Mouse (Mus musculus) effector memory CD4-positive, alpha-beta T cell, adult 7 months (primary cell): ENCODE data around the gene Olfr1148. TPM values are rescaled to one million over a fixed set of nuclear protein-coding genes. Genes with fewer than 3 reads are reported as not detected.

Source experiments
- polyA plus RNA-seq: library from polyadenylated mRNA; unstranded; fragments of 100-300 nt; shearing (Covaris generic); gene quantifications from one replicate; pipeline ENCODE4 v1.2.1, GENCODE M21; 2017

Gene Olfr1148
- 0.28 TPM for polyA plus RNA-seq

GRCm38 (mm10) chr2:87830233-87830632 lies at the start of gene Olfr1148:
Gene Olfr1148, plus strand, starts transcription at chr2:87830533.

GRCm38 (mm10) chr2:87800292-87800691 lies 30.0 kb upstream of the Olfr1148 start, which contains the start of gene Olfr1143:
Gene Olfr1143, plus strand, starts transcription at chr2:87800592.

GRCm38 (mm10) chr2:87809522-87809921 lies 20.8 kb upstream of the Olfr1148 start, which contains the start of gene Olfr1145:
Gene Olfr1145, plus strand, starts transcription at chr2:87809822.

GRCm38 (mm10) chr2:87843693-87844092 lies 13.4 kb downstream of the Olfr1148 start, which contains the start of gene Olfr1150-ps1:
Gene Olfr1150-ps1, plus strand, starts transcription at chr2:87843993.

GRCm38 (mm10) chr2:87855562-87855961 lies 25.2 kb downstream of the Olfr1148 start, which contains the start of gene Olfr1151:
Gene Olfr1151, plus strand, starts transcription at chr2:87855862.

GRCm38 (mm10) chr2:87866192-87866591 lies 35.9 kb downstream of the Olfr1148 start, which contains the start of gene Olfr1152:
Gene Olfr1152, plus strand, starts transcription at chr2:87866492.

Other genes starting within 250 kb of the Olfr1148 start
- gene Olfr1130, start 224.3 kb upstream of the Olfr1148 start, polyA plus RNA-seq = not detected
- not detected for gene Olfr1131, start 203.4 kb upstream of the Olfr1148 start, polyA plus RNA-seq
- not detected for gene Olfr1132, start 193.0 kb upstream of the Olfr1148 start, polyA plus RNA-seq
- not detected for gene Olfr1133, start 183.2 kb upstream of the Olfr1148 start, polyA plus RNA-seq
- not detected for gene Olfr1134, start 172.1 kb upstream of the Olfr1148 start, polyA plus RNA-seq
- not detected for gene Olfr1135, start 156.9 kb upstream of the Olfr1148 start, polyA plus RNA-seq
- gene Olfr1136, start 136.6 kb upstream of the Olfr1148 start, polyA plus RNA-seq = not detected
- gene Olfr1137, start 117.4 kb upstream of the Olfr1148 start, polyA plus RNA-seq = not detected
- gene Olfr1138, start 90.6 kb upstream of the Olfr1148 start, polyA plus RNA-seq = 0.41 TPM
- gene Olfr1140, start 86.8 kb upstream of the Olfr1148 start, polyA plus RNA-seq = not detected
- not detected for gene Olfr1141, start 76.5 kb upstream of the Olfr1148 start, polyA plus RNA-seq
- not detected for gene Olfr152, start 51.0 kb upstream of the Olfr1148 start, polyA plus RNA-seq
- gene Olfr1143, start 29.9 kb upstream of the Olfr1148 start, polyA plus RNA-seq = not detected
- not detected for gene Olfr1145, start 20.7 kb upstream of the Olfr1148 start, polyA plus RNA-seq
- gene Olfr1150-ps1, start 13.5 kb downstream of the Olfr1148 start, polyA plus RNA-seq = not detected
- gene Olfr1151, start 25.3 kb downstream of the Olfr1148 start, polyA plus RNA-seq = not detected
- gene Olfr1152, start 36.0 kb downstream of the Olfr1148 start, polyA plus RNA-seq = 0.09 TPM
- gene Olfr1153, start 64.4 kb downstream of the Olfr1148 start, polyA plus RNA-seq = not detected
- gene Olfr1154, start 74.6 kb downstream of the Olfr1148 start, polyA plus RNA-seq = not detected
- not detected for gene Olfr1155, start 114.6 kb downstream of the Olfr1148 start, polyA plus RNA-seq
- 0.20 TPM for gene Olfr1156, start 122.6 kb downstream of the Olfr1148 start, polyA plus RNA-seq
- not detected for gene Olfr1157, start 137.8 kb downstream of the Olfr1148 start, polyA plus RNA-seq
- gene Olfr74, start 144.1 kb downstream of the Olfr1148 start, polyA plus RNA-seq = not detected
- not detected for gene Olfr1158, start 159.6 kb downstream of the Olfr1148 start, polyA plus RNA-seq
- gene Olfr1160, start 177.7 kb downstream of the Olfr1148 start, polyA plus RNA-seq = 0.16 TPM
- gene Olfr1161, start 192.2 kb downstream of the Olfr1148 start, polyA plus RNA-seq = not detected
- not detected for gene Olfr73, start 207.2 kb downstream of the Olfr1148 start, polyA plus RNA-seq
- gene Olfr1162, start 220.6 kb downstream of the Olfr1148 start, polyA plus RNA-seq = 0.10 TPM
- not detected for gene Olfr1163, start 241.3 kb downstream of the Olfr1148 start, polyA plus RNA-seq